Mouse (Mus musculus): Measurements from ENCODE around the gene Cfap69.

Cfap69 gene

GRCm38 (mm10) chr5:5658680-5659079 lies 5.4 kb downstream of the Cfap69 start:
- in situ Hi-C loops (cut with MboI, MseI), result loop anchor here (10.0 kb wide), 1 partner anchor 1044 kb away; no protein-coding TSS in a partner anchor

DNA sequence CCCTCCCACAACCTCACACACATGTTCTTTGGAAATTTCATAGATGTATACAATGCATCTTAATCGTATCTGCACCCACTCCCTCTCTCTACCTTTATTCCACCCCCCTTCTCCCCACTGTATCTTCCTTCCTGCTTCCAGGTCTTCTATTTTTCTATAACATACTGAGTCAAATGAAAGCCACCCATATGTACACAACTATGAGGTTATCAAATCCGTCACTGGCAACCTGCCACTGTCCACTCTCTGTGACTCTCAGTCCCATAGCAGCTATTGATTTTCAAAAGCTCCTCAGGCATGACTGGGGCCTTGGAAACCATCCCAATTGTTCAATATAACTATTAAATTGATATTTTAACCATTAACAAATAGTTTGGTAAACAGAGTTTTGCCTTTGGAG lies 6.1 kb downstream of the Cfap69 start:
- in situ Hi-C loops (cut with MboI, MseI), result loop anchor here (10.0 kb wide), 1 partner anchor 1043 kb away; no protein-coding TSS in a partner anchor

DNA sequence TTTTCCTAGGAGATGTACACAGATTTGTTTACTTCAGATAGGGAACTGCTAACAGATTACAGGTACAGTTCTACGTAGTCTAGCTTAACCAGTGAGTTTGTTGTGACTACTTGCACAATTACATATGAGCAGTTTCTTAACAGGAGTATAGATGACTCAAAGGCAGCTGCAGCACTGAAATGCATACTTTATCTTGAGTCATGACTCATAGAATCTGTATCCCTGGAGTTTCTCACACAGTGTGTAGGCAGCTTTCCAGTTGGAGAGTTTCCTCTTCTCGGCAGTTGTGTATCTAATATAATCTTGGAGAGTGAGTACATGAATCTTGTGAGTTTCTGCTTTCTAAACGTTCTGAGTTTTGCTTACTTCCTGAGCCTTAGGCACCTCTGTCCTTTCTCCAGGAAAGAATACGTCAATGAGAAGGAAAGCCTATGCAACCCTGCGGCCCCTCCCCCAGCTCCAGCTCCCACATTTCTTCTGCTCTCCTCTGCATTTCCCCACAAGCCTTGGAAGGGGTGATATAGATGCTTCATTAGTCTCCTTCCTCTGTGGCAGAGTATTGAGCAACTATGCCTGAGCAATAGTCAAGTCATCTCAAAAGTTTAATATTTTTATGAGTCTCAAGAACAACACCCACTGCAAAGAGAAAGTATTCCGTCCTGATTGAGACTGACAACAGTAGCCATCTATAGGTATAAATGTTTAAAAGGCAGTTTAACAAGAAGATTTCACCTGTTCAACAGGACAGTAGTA lies 15.0 kb downstream of the Cfap69 start:
- in situ Hi-C loops (cut with MboI, MseI), result no loop called here

DNA sequence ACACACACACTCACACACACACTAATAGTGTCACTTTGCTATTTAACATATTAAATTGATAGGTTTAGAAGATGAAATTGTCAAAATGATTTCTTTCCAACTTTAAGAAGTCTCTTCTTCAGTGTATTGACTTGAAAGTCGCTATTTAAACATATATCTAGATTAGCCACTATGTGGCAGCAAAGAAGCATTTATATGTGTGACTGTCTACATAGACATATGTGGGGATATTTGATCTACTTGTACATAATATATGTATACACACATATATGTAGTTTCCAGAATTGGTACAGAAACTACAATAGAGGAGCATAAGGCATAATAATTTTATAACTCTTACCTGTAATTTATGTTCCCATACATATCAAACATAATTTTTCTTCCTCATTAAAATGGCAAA lies 17.9 kb downstream of the Cfap69 start:
- in situ Hi-C loops (cut with MboI, MseI), result no loop called here

DNA sequence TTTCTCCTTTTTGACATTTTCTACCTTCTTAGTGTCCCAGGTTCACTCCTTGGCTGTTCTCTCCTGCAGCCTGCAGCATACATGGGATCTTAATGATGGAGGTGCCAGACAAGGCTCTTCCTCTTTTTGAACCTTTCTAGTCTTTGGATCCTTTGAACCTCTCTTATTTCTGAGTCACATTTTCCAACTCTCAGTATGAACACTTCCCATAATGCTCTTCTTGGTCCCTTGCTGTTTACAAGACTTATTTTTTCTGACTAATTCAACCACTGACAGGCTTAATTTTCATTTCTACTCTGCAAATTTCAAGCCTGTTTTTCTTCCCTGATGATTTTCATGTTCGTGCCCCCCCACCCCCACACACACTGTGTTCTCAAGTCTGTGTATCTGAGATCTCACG lies 25.5 kb downstream of the Cfap69 start:
- in situ Hi-C loops (cut with MboI, MseI), result no loop called here

DNA sequence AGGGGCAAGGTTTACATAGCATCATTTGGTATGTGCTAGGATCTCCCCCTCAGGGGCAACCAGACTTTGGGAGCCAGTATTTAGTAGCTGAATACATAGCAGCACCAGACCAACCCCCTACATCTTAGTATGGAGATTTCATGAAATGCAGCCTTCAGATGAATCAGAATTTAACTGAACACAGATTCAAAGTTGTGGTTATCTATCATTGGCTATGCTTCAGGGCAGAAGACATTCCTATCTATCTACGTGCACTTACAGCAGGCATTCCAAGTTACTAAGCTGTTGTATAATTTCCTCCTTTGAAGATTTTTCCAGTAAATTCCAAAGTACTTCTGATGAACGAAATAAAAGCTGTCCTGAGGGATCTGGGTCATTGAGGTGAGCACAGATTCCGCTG lies 38.5 kb downstream of the Cfap69 start:
- in situ Hi-C loops (cut with MboI, MseI), result no loop called here

- in situ Hi-C loops (cut with MboI, MseI), result no loop called here
Measured at GRCm38 (mm10) chr5:5618329-5618728, 45.7 kb downstream of the Cfap69 start.

GRCm38 (mm10) chr5:5610540-5610939 lies 53.5 kb downstream of the Cfap69 start:
- in situ Hi-C loops (cut with MboI, MseI), result no loop called here

- in situ Hi-C loops (cut with MboI, MseI), result no loop called here
Measured at GRCm38 (mm10) chr5:5587686-5588085, 76.4 kb downstream of the Cfap69 start.

DNA sequence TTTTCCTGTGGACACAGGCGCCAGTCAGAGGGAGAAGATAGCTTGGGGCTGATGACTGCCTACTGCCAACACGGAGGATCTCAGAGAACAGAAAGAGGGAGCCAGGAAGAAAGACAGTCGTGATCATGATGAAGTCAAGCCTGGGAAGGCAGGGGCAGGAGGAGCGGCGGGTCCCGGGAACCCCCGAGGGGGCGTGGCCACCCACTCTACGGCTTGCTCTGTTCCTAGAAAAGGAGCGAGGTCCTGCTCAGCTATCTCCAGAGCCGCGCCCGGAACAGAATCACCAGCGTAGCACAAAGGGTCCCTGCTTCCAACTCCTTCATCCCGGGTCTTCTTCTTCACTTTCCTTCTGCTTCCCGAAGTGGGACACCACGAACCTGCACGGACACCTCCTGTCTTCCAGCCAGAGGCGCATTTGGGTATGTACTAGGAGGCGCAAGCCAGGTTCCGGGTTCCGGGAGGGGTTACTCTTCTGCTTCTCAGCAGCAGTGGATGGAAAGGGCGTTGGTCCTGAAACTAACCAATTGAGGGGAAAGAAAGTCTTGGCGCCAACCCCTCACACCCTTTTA lies 90.2 kb downstream of the Cfap69 start, which contains the start of gene Gm8773:
Gene Gm8773 (plus strand): TSS at position 51 of the 569 bp plus-strand sequence.
- in situ Hi-C loops (cut with MboI, MseI), result no loop called here

DNA sequence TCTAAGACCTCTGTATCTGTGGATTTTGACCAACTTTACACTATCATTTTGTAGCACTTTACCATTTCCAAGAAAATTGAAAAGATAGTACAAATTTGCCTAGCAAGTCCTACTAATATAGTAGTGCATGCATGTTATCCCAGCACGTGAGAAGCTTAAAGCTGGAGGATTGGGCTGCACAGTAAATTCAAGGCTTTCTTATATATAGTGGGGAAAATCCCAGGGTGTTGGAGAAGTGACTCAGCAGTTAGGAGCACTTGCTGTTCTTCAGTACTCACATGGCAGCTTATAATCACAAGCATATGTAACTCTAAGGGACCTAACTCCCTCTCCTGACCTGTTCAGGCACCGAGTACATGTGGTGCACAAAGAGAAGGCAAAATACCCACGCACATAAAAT lies 101.6 kb downstream of the Cfap69 start:
- in situ Hi-C loops (cut with MboI, MseI), result no loop called here

GRCm38 (mm10) chr5:5561041-5561706 lies 102.9 kb downstream of the Cfap69 start:
- in situ Hi-C loops (cut with MboI, MseI), result no loop called here

DNA sequence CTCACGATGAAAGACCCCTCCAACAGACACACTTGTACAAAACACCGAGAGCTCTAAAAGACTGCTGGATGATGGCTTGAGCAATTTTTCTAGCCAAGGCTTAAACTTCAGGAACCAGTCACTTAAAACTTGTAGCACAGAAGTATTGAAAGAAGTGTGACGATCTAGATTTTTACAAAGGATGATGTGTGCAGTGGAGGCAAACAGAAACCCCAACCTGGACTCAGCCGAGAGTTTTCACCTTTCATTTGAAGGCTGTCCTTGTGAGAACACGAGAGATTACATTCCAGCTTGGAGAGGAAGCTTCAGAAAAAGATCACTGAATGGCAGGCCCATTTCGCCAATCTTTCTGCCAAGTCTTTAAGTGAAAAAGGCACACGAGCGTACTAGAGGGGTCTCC lies 104.2 kb downstream of the Cfap69 start:
- in situ Hi-C loops (cut with MboI, MseI), result loop anchor here (5.0 kb wide), 1 partner anchor 47 kb away; the partner anchor contains the start of gene Cldn12

DNA sequence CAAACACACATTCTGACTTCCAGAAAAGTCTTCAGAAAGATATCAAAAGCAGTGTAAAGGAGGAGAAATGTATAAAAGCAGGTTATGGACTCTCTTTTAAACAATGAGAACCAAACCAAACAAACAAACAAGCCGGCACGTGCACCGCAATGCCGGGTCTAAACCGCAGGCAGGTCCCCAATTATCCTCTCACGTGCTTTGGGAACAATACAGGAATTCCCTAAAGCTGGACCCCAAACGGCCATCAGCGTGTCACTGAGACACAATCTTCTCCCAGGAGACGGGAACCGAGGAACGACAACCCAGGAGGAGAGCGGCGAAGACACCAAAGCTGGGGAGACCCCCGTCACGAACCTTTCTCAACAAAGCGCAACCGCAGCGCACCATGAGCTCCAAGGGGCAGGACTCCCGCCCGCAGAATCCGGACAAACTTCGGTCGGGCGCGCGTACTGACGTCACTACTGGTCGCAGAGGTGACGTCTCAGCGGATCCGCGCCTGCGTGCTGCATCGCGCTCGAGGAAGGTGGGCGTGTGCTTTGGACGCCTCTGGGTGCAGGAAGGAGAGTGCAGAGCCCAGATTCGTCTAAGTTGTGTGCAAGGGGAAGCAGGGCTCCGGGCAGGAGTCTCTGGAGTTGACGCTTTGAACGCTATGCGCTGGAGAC lies 104.8 kb downstream of the Cfap69 start, which contains the start of gene Gtpbp10:
Gene Gtpbp10 (minus strand): TSS at position 460 of the 662 bp plus-strand sequence.
- in situ Hi-C loops (cut with MboI, MseI), result loop anchor here (5.0 kb wide), 1 partner anchor 47 kb away; the partner anchor contains the start of gene Cldn12

DNA sequence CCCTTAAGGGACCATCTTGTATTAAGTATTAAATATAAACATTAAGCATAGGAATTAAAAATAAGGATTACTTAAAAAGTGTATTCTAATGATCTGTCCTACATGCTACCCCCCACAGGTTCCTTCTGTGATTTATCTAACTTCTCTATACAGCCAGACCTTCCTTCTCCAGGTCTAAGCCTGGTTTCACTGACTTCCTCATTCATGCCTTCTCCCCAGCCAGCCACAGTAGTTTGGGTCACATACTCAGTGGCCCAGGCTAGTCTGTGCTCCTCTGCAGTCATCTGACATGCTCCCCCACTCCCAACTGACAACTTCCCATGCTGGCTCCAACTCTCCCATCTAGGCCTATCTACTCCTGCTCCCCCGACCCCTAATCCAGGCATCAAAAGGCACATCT lies 112.9 kb downstream of the Cfap69 start:
- in situ Hi-C loops (cut with MboI, MseI), result no loop called here

- in situ Hi-C loops (cut with MboI, MseI), result no loop called here
Measured at GRCm38 (mm10) chr5:5540385-5540784, 123.7 kb downstream of the Cfap69 start.

DNA sequence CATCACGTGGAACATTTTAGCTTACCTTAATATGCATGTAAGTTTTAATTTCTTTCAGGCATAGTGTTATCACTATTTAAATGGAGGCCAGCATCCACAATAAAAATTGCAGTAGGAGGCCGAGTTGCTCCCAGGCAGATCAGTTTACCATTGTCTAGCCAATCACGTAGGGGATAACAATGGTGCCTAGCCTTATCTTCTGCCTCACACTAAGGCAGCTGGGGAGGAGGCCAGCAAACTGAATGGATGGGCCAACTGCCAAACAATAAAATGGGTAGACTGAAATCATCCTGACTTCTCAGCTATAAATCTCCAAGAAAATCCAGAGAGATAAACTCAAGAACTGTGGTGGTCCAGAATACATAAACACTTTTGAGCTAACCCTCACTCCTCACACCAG lies 124.3 kb downstream of the Cfap69 start:
- in situ Hi-C loops (cut with MboI, MseI), result no loop called here

- in situ Hi-C loops (cut with MboI, MseI), result no loop called here
Measured at GRCm38 (mm10) chr5:5536131-5536530, 127.9 kb downstream of the Cfap69 start.

DNA sequence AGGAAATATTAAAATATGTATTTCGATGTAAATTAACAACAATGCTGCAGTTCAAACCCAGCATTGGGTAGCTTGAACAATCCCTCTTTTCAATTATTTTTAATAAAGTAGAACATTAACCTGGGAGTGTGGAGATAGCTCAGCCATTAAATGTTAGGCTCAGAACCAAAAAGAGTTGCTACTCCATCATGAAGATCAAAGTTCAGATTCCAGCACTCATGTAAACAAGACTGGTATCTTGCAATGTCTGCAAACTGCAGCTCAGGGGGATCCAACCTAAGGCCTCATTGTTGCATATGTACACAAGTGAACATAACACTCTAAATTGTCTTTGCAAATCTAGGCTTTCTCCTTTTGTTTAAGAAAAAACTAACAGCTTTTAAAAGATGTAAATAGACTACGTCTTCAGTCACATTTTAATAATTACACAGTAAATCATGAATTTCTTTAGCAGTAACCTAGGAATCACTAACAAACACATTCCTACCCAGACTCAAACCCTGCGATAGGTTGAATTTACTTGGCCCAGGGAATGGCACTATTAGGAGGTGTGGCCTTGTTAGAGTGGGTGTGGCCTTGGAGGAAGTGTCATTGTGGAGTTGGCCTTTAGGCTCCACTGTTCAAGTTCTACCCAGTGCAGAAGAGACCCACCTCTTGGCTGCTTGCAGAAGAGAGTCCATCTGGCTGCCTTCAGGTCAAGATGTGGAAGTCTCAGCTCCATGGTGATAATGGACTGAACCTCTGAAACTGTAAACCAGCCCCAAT lies 130.2 kb downstream of the Cfap69 start:
- in situ Hi-C loops (cut with MboI, MseI), result no loop called here
